Mouse (Mus musculus) stomach, embryonic 15.5 days (tissue): ENCODE measurements around the gene Klk1b16. TPM values are rescaled to one million over a fixed set of nuclear protein-coding genes. Genes with fewer than 3 reads are reported as not detected.
"Not testable (repeated sequence)": the region's sequence is repeated elsewhere in the genome, so short reads cannot be mapped to it uniquely, and the experiment has no call there.

Experiments
- ATAC-seq: fragments of 200-750 bp; cut with Nextera tagmentation; 2 replicates; pipeline ENCODE4 v1.8.0; 2017; ENCODE audit warnings: low read depth, moderate number of reproducible peaks, moderate TSS enrichment; ENCODE audit not compliant: insufficient read depth, low FRiP score
- H3K27ac ChIP-seq: fragments of 300-500 bp; sonication (generic); 2 replicates; pipeline ENCODE4 v1.5.1; 2015; ENCODE audit warnings: mild to moderate bottlenecking, inconsistent platforms
- H3K27me3 ChIP-seq: fragments of 300-500 bp; sonication (generic); replicated peaks from 2 replicates; pipeline ENCODE4 v1.6.1; 2015; ENCODE audit warnings: inconsistent platforms
- H3K36me3 ChIP-seq: fragments of 300-500 bp; sonication (generic); 2 replicates; pipeline ENCODE4 v1.6.1; 2015; ENCODE audit warnings: inconsistent platforms
- H3K4me1 ChIP-seq: fragments of 300-500 bp; sonication (generic); 2 replicates; pipeline ENCODE4 v1.6.1; 2015; ENCODE audit warnings: inconsistent platforms
- H3K4me2 ChIP-seq: fragments of 300-500 bp; sonication (generic); 2 replicates; pipeline ENCODE4 v1.6.1; 2015; ENCODE audit warnings: mild to moderate bottlenecking, inconsistent platforms
- H3K4me3 ChIP-seq: fragments of 300-500 bp; sonication (generic); replicated peaks from 2 replicates; pipeline ENCODE4 v1.5.1; 2015; ENCODE audit warnings: inconsistent platforms
- H3K9ac ChIP-seq: fragments of 300-500 bp; sonication (generic); 2 replicates; pipeline ENCODE4 v1.6.1; 2015; ENCODE audit warnings: inconsistent platforms
- H3K9me3 ChIP-seq: fragments of 300-500 bp; sonication (generic); 2 replicates; pipeline ENCODE4 v1.6.1; 2016; ENCODE audit warnings: inconsistent platforms
- WGBS: fragments of 180-500 bp; shearing (Covaris S2); methylation state at CpG from one replicate; pipeline ENCODE4 v1.1.7; 2015; 5-methylcytosine and 5-hydroxymethylcytosine counted together
- polyA plus RNA-seq: library from polyadenylated mRNA; unstranded; fragments of >200 nt; fragmentation: Nextera tagmentation; extraction: Ambion mirVana; gene quantifications from 2 replicates; pipeline ENCODE4 v1.2.1, GENCODE M21; 2015

Gene Klk1b16
- polyA plus RNA-seq = 0.09 TPM in 1 of 2 replicates, not detected in the other

- Histone ChIP-seq H3K9me3 (no peaks in the 10 kb centered on the region), H3K27ac (no peak within 1 kb of the TSS), H3K4me1 (no peaks in the 10 kb centered on the region), H3K36me3 (no peaks in the 10 kb centered on the region), H3K9ac (no peak within 1 kb of the TSS), H3K4me2 (no peak within 1 kb of the TSS), H3K4me3 (no peak within 1 kb of the TSS), H3K27me3 (no peaks in the 10 kb centered on the region)
- 91% methylated on average over 3 of the region's 3 CpGs for WGBS
- no peak for ATAC-seq
Observed at GRCm38 (mm10) chr7:44136467-44136866, at the start of gene Klk1b16. Klk1b16 (plus strand) TSS chr7:44136767.

- Histone ChIP-seq H3K27ac (no peak overlapping the region), H3K9me3 (no peaks in the 10 kb centered on the region), H3K9ac (no peak overlapping the region), H3K4me2 (no peak overlapping the region), H3K36me3 (no peaks in the 10 kb centered on the region), H3K4me1 (no peaks in the 10 kb centered on the region), H3K4me3 (no peak overlapping the region), H3K27me3 (no peaks in the 10 kb centered on the region)
- 79% methylated on average over 1 of the region's 1 CpGs for WGBS
- no peak for ATAC-seq
Observed at GRCm38 (mm10) chr7:44096111-44096510, 40.5 kb upstream of the Klk1b16 start.

- H3K4me2 ChIP-seq, H3K9ac ChIP-seq, H3K9me3 ChIP-seq, H3K36me3 ChIP-seq, H3K27ac ChIP-seq, H3K4me1 ChIP-seq, H3K27me3 ChIP-seq, ATAC-seq, H3K4me3 ChIP-seq: not testable (repeated sequence)
- WGBS = 62% methylated on average over 3 of the region's 3 CpGs
Observed at GRCm38 (mm10) chr7:44102028-44102427, 34.5 kb upstream of the Klk1b16 start, which contains the start of gene Klk1b21. Klk1b21 (plus strand) TSS chr7:44102328.

DNA sequence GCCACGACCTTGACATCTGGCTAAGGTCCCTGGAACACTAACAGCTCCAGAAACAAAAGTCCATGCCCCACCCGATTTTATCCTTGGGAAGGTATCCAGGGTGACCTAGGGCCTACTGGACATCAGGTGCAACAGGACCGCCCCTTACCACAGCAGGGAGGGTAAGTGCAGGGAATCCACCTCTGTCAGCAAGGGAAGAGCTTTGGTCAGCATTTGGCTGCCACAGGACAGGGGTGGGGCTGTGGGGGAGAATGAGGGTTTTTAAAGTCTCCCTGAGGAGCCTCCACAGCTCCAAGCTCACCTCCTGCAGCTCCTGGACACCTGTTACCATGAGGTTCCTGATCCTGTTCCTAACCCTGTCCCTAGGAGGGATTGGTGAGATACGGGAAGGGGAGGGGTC, 24.2 kb upstream of the Klk1b16 start, which contains the start of gene Klk1b22:
Klk1b22 (plus strand) TSS at position 301 of the 400 bp plus-strand sequence.
- ATAC-seq = no peak
- Histone ChIP-seq H3K9ac (no peak within 1 kb of the TSS), H3K27ac (no peak within 1 kb of the TSS), H3K4me2 (no peak within 1 kb of the TSS), H3K4me1 (no peaks in the 10 kb centered on the region), H3K9me3 (no peaks in the 10 kb centered on the region), H3K36me3 (no peaks in the 10 kb centered on the region), H3K4me3 (no peak within 1 kb of the TSS), H3K27me3 (no peaks in the 10 kb centered on the region)
- 64% methylated on average over 4 of the region's 4 CpGs for WGBS

- ATAC-seq = no peak
- Histone ChIP-seq H3K27me3 (no peaks in the 10 kb centered on the region), H3K9me3 (no peaks in the 10 kb centered on the region), H3K4me3 (no peak overlapping the region), H3K9ac (no peak overlapping the region), H3K4me1 (no peaks in the 10 kb centered on the region), H3K27ac (no peak overlapping the region), H3K36me3 (no peaks in the 10 kb centered on the region), H3K4me2 (no peak overlapping the region)
- WGBS = 89% methylated on average over 6 of the region's 6 CpGs
Observed at GRCm38 (mm10) chr7:44123445-44123844, 13.1 kb upstream of the Klk1b16 start.

- Histone ChIP-seq H3K9me3 (no peaks in the 10 kb centered on the region), H3K4me1 (no peaks in the 10 kb centered on the region), H3K27ac (peak overlapping the region; percentile 13; the same call in 1 of the 2 replicates), H3K4me2 (no peak overlapping the region), H3K27me3 (no peaks in the 10 kb centered on the region), H3K4me3 (no peak overlapping the region), H3K9ac (no peak overlapping the region), H3K36me3 (no peaks in the 10 kb centered on the region)
- 53% methylated on average over 9 of the region's 9 CpGs for WGBS
- peak; percentile 60; the same call in 1 of the 2 replicates for ATAC-seq
Observed at GRCm38 (mm10) chr7:44179299-44180045, 42.9 kb downstream of the Klk1b16 start.

DNA sequence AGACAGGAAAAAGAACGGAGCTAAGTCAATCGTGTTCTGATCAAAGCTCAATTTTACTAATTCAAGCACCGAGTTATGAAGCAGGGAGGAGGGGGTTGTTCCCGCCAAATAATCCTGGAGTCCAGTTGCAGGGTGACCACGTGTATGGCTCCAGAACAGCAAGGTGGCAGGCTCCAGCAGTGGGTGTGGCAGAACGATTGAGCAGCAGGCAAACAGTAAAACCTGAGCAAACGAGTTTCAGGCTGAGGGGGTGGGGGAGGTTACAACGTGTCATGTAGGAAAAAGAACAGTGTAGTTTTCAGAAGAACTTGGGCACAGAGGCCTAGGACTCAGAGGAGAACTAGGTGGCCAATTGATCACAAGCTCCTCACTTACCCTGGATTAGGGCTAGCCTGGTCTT, 49.9 kb downstream of the Klk1b16 start:
- H3K27ac ChIP-seq, H3K4me1 ChIP-seq, H3K36me3 ChIP-seq, ATAC-seq, H3K4me2 ChIP-seq, H3K27me3 ChIP-seq, H3K4me3 ChIP-seq, H3K9ac ChIP-seq, H3K9me3 ChIP-seq: not testable (repeated sequence)
- 49% methylated on average over 8 of the region's 8 CpGs for whole genome bisulfite sequencing

GRCm38 (mm10) chr7:44187936-44188335, 51.4 kb downstream of the Klk1b16 start, which contains the start of gene Klk1b24:
Klk1b24 (plus strand) TSS chr7:44188236.
- not testable (repeated sequence) for H3K4me2 ChIP-seq, ATAC-seq, H3K9ac ChIP-seq, H3K36me3 ChIP-seq, H3K4me3 ChIP-seq, H3K9me3 ChIP-seq, H3K27me3 ChIP-seq, H3K27ac ChIP-seq, H3K4me1 ChIP-seq

Other genes with a start within 250 kb of the Klk1b16 start
- gene Klk15, start 203.0 kb upstream of the Klk1b16 start, polyA plus RNA-seq = not detected in 2 replicates
- gene Klk1b8, start 186.1 kb upstream of the Klk1b16 start, polyA plus RNA-seq = 1.4 and 1.7 TPM in 2 replicates
- gene Klk1b1, start 170.0 kb upstream of the Klk1b16 start, polyA plus RNA-seq = not detected in 2 replicates
- not detected in 2 replicates for gene Klk1b9, start 160.7 kb upstream of the Klk1b16 start, polyA plus RNA-seq
- 0.26 TPM in 1 of 2 replicates, not detected in the other for gene Klk1b11, start 140.9 kb upstream of the Klk1b16 start, polyA plus RNA-seq
- 0.13 TPM in 1 of 2 replicates, not detected in the other for gene Klk1b26, start 124.6 kb upstream of the Klk1b16 start, polyA plus RNA-seq
- gene Klk1b27, start 84.5 kb upstream of the Klk1b16 start, polyA plus RNA-seq = not detected in 2 replicates
- gene Klk1b21, start 34.4 kb upstream of the Klk1b16 start, polyA plus RNA-seq = not detected in 2 replicates
- not detected in 2 replicates for gene Klk1b22, start 24.1 kb upstream of the Klk1b16 start, polyA plus RNA-seq
- 0.15 TPM in 1 of 2 replicates, not detected in the other for gene Klk1b24, start 51.5 kb downstream of the Klk1b16 start, polyA plus RNA-seq
- 0.85 and 0.95 TPM in 2 replicates for gene Klk1b3, start 61.4 kb downstream of the Klk1b16 start, polyA plus RNA-seq
- 0.22 and 0.32 TPM in 2 replicates for gene Klk1b4, start 70.7 kb downstream of the Klk1b16 start, polyA plus RNA-seq
- gene Klk1b5, start 79.2 kb downstream of the Klk1b16 start, polyA plus RNA-seq = 0.13 and 0.15 TPM in 2 replicates
- gene Klk1, start 88.6 kb downstream of the Klk1b16 start, polyA plus RNA-seq = 16.1 and 19.4 TPM in 2 replicates
- 0.17 TPM in 1 of 2 replicates, not detected in the other for gene Gm36864, start 99.4 kb downstream of the Klk1b16 start, polyA plus RNA-seq
- 1.6 and 1.8 TPM in 2 replicates for gene 1700028J19Rik, start 109.9 kb downstream of the Klk1b16 start, polyA plus RNA-seq
- 120 and 139 TPM in 2 replicates for gene 2410002F23Rik, start 110.0 kb downstream of the Klk1b16 start, polyA plus RNA-seq
- gene Acp4, start 120.6 kb downstream of the Klk1b16 start, polyA plus RNA-seq = not detected in 2 replicates
- not detected in 2 replicates for gene Gm15517, start 124.7 kb downstream of the Klk1b16 start, polyA plus RNA-seq
- gene Clec11a, start 170.1 kb downstream of the Klk1b16 start, polyA plus RNA-seq = 5.1 and 6.9 TPM in 2 replicates
- 2.2 TPM in 2 replicates for gene Shank1, start 173.5 kb downstream of the Klk1b16 start, polyA plus RNA-seq
- 1.6 and 1.7 TPM in 2 replicates for gene Syt3, start 247.3 kb downstream of the Klk1b16 start, polyA plus RNA-seq
- gene 1700008O03Rik, start 249.1 kb downstream of the Klk1b16 start, polyA plus RNA-seq = 0.80 and 1.2 TPM in 2 replicates